Mouse (Mus musculus) Patski (cell line): ENCODE results near the gene Lpar5. TPM values are rescaled to one million over a fixed set of nuclear protein-coding genes. Genes with fewer than 3 reads are reported as not detected.
"Not testable (repeated sequence)": the region's sequence is repeated elsewhere in the genome, so short reads cannot be mapped to it uniquely, and the experiment has no call there.

Source experiments
- ATAC-seq: fragments of 100-300 bp; one replicate; pipeline ENCODE4 v1.8.0; 2021
- CTCF ChIA-PET: fragments of 350-600 bp; sonication (Branson Sonifier 250); formaldehyde crosslinking; loops from one replicate; lab custom pipeline; 2022; ENCODE audit warnings: inconsistent platforms; lab: Charles Lee
- POLR2A ChIA-PET: fragments of 350-600 bp; sonication (Branson Sonifier 250); formaldehyde crosslinking; loops from one replicate; lab custom pipeline; 2022; ENCODE audit warnings: antibody characterized with exemption, inconsistent platforms; lab: Charles Lee
- DNase-seq: peaks from one replicate; pipeline ENCODE4 v3.0.0-alpha.2; 2011; ENCODE audit warnings: low read depth, low spot score
- H3K27me3 ChIP-seq: fragments of 371-371 bp; one replicate; pipeline ENCODE4 v1.5.1; 2021
- CTCF ChIP-seq: fragments of 100-300 bp; IDR thresholded peaks from one replicate; pipeline ENCODE4 v1.5.1; 2021
- in situ Hi-C: fragments of 300-500 bp; cut with MboI; formaldehyde crosslinking; loops from 3 replicates; pipeline ENCODE4 v1.11.1; 2018; ENCODE audit warnings: low pct_unique_long_range_greater_than_20kb, mixed read lengths
- polyA plus RNA-seq: library from polyadenylated mRNA; unstranded; gene quantifications from one replicate; pipeline ENCODE4 v1.2.3, GENCODE M21; 2021

The Lpar5 gene
- polyA plus RNA-seq, 1 experiment from 2014 or later, result not detected

- ChIA-PET CTCF (no interaction called here), POLR2A (interaction anchor here (1.3 kb wide), 1 partner anchor 24 kb away, joined by 5 read pairs; no protein-coding TSS in a partner anchor)
- in situ Hi-C loops, result no loop called here
- DNase-seq, result no peak
- TF ChIP-seq CTCF, result no peak
- no peaks in the 10 kb centered on the region for H3K27me3 ChIP-seq
- ATAC-seq, result no peak
Measured at GRCm38 (mm10) chr6:125049678-125050077, 18.0 kb upstream of the Lpar5 start, which contains the start of gene Acrbp. Acrbp (plus strand) TSS chr6:125049689.

GRCm38 (mm10) chr6:125051237-125051636 is 16.5 kb upstream of the Lpar5 start:
- TF ChIP-seq CTCF, result no peak
- in situ Hi-C loops, result no loop called here
- ATAC-seq (no peak), DNase-seq (no peak)
- ChIA-PET POLR2A (no interaction called here), CTCF (interaction anchor here (1.6 kb wide), 1 partner anchor 10 kb away, joined by 3 read pairs; no protein-coding TSS in a partner anchor)
- H3K27me3 ChIP-seq, result no peaks in the 10 kb centered on the region

GRCm38 (mm10) chr6:125061493-125061892 is 6.2 kb upstream of the Lpar5 start:
- no peak for TF ChIP-seq CTCF
- in situ Hi-C loops, result no loop called here
- no peaks in the 10 kb centered on the region for H3K27me3 ChIP-seq
- ChIA-PET CTCF (interaction anchor here (1.4 to 2.2 kb wide), 2 partner anchors 14 to 50 kb away, joined by 3 to 5 read pairs; no protein-coding TSS in a partner anchor), POLR2A (no interaction called here)
- ATAC-seq (no peak), DNase-seq (no peak)

- ATAC-seq (no peak), DNase-seq (no peak)
- ChIA-PET POLR2A (no interaction called here), CTCF (interaction anchor here (1.4 to 2.2 kb wide), 3 partner anchors 10 to 49 kb away, joined by 3 to 5 read pairs (median 5); no protein-coding TSS in a partner anchor)
- in situ Hi-C loops, result no loop called here
- TF ChIP-seq CTCF, result no peak
- H3K27me3 ChIP-seq, result no peaks in the 10 kb centered on the region
Measured at GRCm38 (mm10) chr6:125062511-125062910, 5.2 kb upstream of the Lpar5 start.

GRCm38 (mm10) chr6:125063906-125064305 is 3.8 kb upstream of the Lpar5 start:
- no peaks in the 10 kb centered on the region for H3K27me3 ChIP-seq
- no peak for ATAC-seq
- ChIA-PET CTCF (interaction anchor here (0.9 to 1.6 kb wide), 2 partner anchors 11 to 17 kb away, joined by 4 to 5 read pairs; no protein-coding TSS in a partner anchor), POLR2A (no interaction called here)
- DNase-seq, result no peak
- in situ Hi-C loops, result no loop called here
- TF ChIP-seq CTCF, result no peak

DNA sequence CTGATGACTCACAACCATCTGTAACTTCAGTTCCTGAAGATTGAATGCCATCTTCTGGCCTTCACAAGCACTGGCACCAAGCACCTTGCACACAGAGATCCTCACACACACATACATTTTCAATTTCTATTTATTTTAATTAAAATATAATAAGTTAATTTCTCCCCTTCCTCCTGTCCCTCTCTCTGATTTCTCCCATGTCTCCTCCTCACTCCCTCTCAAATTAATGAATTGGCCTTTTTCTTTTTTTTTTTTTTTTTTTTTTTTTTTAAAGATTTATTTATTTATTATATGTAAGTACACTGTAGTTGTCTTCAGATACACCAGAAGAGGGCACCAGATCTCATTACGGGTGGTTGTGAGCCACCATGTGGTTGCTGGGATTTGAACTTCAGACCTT is 2.5 kb upstream of the Lpar5 start:
- ATAC-seq, H3K27me3 ChIP-seq, CTCF ChIA-PET, DNase-seq, in situ Hi-C loops: not testable (repeated sequence)
- POLR2A ChIA-PET, result interaction anchor here (0.6 kb wide), 1 partner anchor 171 kb away, joined by 4 read pairs; no protein-coding TSS in a partner anchor

GRCm38 (mm10) chr6:125071170-125071895 is 3.6 kb downstream of the Lpar5 start:
- DNase-seq, result no peak
- no peak for TF ChIP-seq CTCF
- ChIA-PET CTCF (no interaction called here), POLR2A (no interaction called here)
- ATAC-seq, result no peak
- in situ Hi-C loops, result loop anchor here (10.0 kb wide), 1 partner anchor 187 kb away; the partner anchor contains the start of gene Cd4
- no peaks in the 10 kb centered on the region for H3K27me3 ChIP-seq

GRCm38 (mm10) chr6:125071896-125072279 is 4.2 kb downstream of the Lpar5 start:
- no peak for TF ChIP-seq CTCF
- H3K27me3 ChIP-seq, result no peaks in the 10 kb centered on the region
- no peak for ATAC-seq
- in situ Hi-C loops, result loop anchor here (10.0 kb wide), 1 partner anchor 187 kb away; the partner anchor contains the start of gene Cd4
- DNase-seq, result no peak
- ChIA-PET CTCF (no interaction called here), POLR2A (no interaction called here)

- ChIA-PET CTCF (interaction anchor here (1.1 to 1.2 kb wide), 3 partner anchors 19 to 170 kb away, joined by 3 to 4 read pairs (median 4); no protein-coding TSS in a partner anchor), POLR2A (interaction anchor here (1.4 kb wide), 1 partner anchor 25 kb away, joined by 5 read pairs; the partner anchor contains the start of gene Acrbp)
- in situ Hi-C loops, result loop anchor here (10.0 kb wide), 1 partner anchor 189 kb away; the partner anchor contains the start of gene Cd4
- TF ChIP-seq CTCF, result no peak
- no peak for DNase-seq
- peaks cover 5% of the 10 kb centered on the region for H3K27me3 ChIP-seq
- ATAC-seq, result no peak
Measured at GRCm38 (mm10) chr6:125073825-125074224, 6.1 kb downstream of the Lpar5 start.

DNA sequence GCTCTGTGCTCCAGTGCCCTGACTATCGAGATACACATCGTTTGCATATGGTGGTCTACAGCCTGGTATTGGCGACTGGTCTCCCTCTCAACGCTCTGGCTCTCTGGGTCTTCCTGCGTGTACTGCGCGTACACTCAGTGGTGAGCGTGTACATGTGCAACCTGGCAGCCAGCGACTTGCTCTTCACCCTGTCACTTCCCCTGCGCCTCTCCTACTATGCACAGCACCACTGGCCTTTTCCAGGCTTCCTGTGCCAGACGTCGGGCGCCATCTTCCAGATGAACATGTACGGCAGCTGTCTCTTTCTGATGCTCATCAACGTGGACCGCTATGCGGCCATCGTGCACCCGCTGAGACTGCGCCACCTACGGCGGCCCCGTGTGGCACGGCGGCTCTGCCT is 13.7 kb downstream of the Lpar5 start:
- H3K27me3 ChIP-seq, result peaks cover 9% of the 10 kb centered on the region
- ATAC-seq (no peak), DNase-seq (no peak)
- in situ Hi-C loops, result loop anchor here (5.0 to 10.0 kb wide), 2 partner anchors 39 to 177 kb away; no protein-coding TSS in a partner anchor
- ChIA-PET POLR2A (no interaction called here), CTCF (interaction anchor here (0.9 to 1.7 kb wide), 2 partner anchors 28 to 177 kb away, joined by 3 to 4 read pairs; no protein-coding TSS in a partner anchor)
- TF ChIP-seq CTCF, result no peak
